Mouse (Mus musculus): ENCODE measurements around the gene Fam222b. TPM values are rescaled to one million over a fixed set of nuclear protein-coding genes. Genes with fewer than 3 reads are reported as not detected.
"Not testable (repeated sequence)": the region's sequence is repeated elsewhere in the genome, so short reads cannot be mapped to it uniquely, and the experiment has no call there.

The Fam222b gene
- 29.3 and 30.7 TPM in 2 replicates for polyA plus RNA-seq (2015; fragmentation: Nextera tagmentation; extraction: Ambion mirVana)

DNA sequence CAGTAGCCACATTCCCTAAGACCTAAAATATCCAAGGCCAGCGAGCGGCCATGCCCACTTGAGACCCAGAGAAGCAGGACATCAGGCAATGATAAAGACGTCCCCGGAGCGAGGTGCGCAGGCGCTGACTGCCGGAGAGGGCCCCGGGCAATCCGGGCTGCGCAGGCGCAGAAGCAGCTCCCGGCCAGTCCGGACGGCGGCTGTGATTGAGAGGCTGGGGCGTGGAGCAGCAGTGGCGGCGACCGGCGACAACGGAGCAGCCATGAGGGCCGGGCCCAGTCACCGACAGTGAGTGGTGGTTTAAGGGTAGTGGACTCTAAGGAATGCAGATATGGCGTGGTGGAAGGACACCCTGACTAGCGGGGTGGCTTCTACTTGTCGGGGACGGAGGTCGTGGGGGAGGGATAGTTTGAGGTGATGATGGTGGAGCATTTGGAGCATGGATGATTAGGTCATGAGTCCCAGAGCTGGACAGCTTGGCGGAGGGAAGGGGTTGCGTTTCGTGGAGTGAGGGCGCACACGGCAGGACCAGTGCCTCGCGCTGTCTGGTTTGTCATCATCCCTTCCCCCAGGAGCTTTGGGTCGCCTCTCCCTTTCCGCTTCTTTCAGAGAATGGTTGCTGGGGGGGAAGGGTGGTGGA lies at the start of gene Fam222b:
Gene Fam222b (plus strand): TSS at position 157 of the 640 bp plus-strand sequence.
- Histone ChIP-seq H3K27ac (peak within 1 kb of the TSS; percentile 90), H3K9me3 (no peaks in the 10 kb centered on the region), H3K27me3 (no peaks in the 10 kb centered on the region), H3K4me1 (replicated peaks) (peaks cover 33% of the 10 kb centered on the region), H3K9ac (replicated peaks) (peak within 1 kb of the TSS; percentile 91), H3K4me3 (replicated peaks) (peak within 1 kb of the TSS; percentile 88), H3K4me2 (replicated peaks) (peak within 1 kb of the TSS; percentile 93), H3K36me3 (no peaks in the 10 kb centered on the region)
- under 1% methylated on average over 38 of the region's 38 CpGs for WGBS
- ATAC-seq = peak; percentile 98

DNA sequence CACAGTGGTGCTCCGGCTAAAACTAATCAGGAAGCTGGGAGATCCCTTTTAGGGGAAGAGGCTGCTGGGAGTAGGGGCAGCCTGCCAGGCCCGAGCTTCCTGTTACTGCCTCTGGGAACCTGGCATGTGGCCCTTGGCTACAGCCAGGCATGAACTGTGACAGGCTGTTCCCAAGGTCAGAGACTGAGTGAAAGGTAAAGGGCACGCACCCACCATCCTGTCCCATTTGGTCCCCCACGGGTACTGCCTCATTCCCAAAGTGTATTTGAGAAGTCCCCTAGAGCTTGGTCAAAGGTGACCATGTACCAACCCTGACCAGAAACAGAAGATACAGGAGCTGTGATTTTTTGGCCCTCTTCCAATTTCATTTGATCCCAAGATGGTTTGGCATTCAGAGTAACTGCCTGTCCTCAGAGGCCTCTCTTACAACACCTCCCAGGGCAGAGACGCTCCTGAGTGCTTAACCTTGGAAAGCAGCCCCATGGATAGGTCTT lies 49.7 kb upstream of the Fam222b start:
- Histone ChIP-seq H3K27me3 (no peaks in the 10 kb centered on the region), H3K27ac (no peak overlapping the region), H3K36me3 (peaks cover 14% of the 10 kb centered on the region), H3K4me1 (replicated peaks) (no peaks in the 10 kb centered on the region; the same call in 1 of the 2 replicates), H3K9ac (replicated peaks) (no peak overlapping the region), H3K4me3 (replicated peaks) (no peak overlapping the region), H3K4me2 (replicated peaks) (no peak overlapping the region), H3K9me3 (no peaks in the 10 kb centered on the region)
- ATAC-seq = no peak
- 91% methylated on average over 5 of the region's 5 CpGs for WGBS

DNA sequence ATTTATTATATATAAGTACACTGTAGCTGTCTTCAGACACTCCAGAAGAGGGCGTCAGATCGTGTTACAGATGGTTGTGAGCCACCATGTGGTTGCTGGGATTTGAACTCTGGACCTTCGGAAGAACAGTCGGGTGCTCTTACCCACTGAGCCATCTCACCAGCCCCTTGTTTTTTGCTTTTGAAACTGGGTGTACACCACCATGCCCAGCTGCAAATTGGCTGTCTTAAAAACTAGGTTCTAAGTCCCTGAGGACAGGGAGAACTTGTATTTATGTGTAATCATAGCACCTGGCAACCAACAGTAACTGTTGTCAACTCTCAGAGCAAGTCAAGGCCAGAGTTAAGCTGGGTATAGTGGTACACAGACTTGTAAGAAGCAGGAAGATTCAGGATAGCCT lies 45.8 kb upstream of the Fam222b start:
- WGBS = 96% methylated on average over 4 of the region's 4 CpGs

DNA sequence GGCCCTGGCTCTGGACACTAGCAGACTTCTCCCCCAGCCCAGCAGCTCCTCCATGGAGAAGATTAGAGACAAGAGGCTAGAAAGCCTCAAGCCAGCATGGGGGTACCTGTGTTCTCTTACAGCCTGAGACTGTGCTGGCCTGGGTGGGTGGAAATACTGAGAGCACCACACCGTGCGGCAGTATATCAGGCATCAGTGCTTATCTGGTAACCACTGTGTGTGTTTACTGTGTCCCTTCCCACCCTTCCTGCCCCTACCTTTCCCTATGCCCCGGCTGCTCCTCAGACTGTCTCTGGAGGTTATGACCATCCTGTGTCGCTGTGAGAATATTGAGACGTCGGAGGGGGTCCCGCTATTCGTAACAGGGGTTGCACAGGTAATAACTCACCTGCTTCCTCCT lies 41.4 kb upstream of the Fam222b start:
- Histone ChIP-seq H3K4me2 (replicated peaks) (no peak overlapping the region), H3K9ac (replicated peaks) (no peak overlapping the region), H3K9me3 (no peaks in the 10 kb centered on the region), H3K4me1 (replicated peaks) (no peaks in the 10 kb centered on the region), H3K4me3 (replicated peaks) (no peak overlapping the region), H3K36me3 (peaks cover 74% of the 10 kb centered on the region), H3K27ac (no peak overlapping the region), H3K27me3 (no peaks in the 10 kb centered on the region)
- 96% methylated on average over 8 of the region's 8 CpGs for WGBS
- no peak for ATAC-seq

More for the DNA sequence above, 45.8 kb upstream of the Fam222b start:
- H3K4me3 ChIP-seq (replicated peaks); H3K9ac ChIP-seq (replicated peaks); H3K27ac ChIP-seq; H3K27me3 ChIP-seq; H3K4me2 ChIP-seq (replicated peaks); ATAC-seq; H3K9me3 ChIP-seq; H3K4me1 ChIP-seq (replicated peaks): not testable (repeated sequence)
- peaks cover 36% of the 10 kb centered on the region for H3K36me3 ChIP-seq

DNA sequence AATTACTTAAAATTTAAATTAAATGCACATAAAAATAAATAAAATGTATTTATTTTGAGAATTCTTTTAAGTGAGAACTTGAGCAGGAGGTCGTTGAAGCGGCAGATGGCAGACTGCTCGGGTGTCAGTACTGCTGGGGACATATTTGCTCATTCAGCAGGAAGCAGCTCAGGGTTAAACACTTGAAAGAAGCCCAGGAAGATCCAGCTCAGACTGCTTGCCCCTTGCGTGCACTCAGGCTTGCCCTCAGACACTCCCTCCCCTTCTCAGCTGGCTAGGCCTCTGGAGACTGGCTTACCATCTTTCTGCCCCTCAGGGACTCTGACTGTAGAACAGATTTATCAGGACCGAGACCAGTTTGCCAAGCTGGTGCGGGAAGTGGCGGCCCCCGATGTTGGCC lies 37.5 kb upstream of the Fam222b start:
- WGBS = 78% methylated on average over 8 of the region's 8 CpGs
- Histone ChIP-seq H3K4me1 (replicated peaks) (0 out of 2 replicates have a peak, but pooled peaks cover 3% of the 10 kb centered on the region), H3K36me3 (peaks cover 79% of the 10 kb centered on the region), H3K4me2 (replicated peaks) (no peak overlapping the region), H3K9ac (replicated peaks) (no peak overlapping the region), H3K4me3 (replicated peaks) (no peak overlapping the region), H3K27ac (no peak overlapping the region), H3K9me3 (no peaks in the 10 kb centered on the region), H3K27me3 (no peaks in the 10 kb centered on the region)
- no peak for ATAC-seq

DNA sequence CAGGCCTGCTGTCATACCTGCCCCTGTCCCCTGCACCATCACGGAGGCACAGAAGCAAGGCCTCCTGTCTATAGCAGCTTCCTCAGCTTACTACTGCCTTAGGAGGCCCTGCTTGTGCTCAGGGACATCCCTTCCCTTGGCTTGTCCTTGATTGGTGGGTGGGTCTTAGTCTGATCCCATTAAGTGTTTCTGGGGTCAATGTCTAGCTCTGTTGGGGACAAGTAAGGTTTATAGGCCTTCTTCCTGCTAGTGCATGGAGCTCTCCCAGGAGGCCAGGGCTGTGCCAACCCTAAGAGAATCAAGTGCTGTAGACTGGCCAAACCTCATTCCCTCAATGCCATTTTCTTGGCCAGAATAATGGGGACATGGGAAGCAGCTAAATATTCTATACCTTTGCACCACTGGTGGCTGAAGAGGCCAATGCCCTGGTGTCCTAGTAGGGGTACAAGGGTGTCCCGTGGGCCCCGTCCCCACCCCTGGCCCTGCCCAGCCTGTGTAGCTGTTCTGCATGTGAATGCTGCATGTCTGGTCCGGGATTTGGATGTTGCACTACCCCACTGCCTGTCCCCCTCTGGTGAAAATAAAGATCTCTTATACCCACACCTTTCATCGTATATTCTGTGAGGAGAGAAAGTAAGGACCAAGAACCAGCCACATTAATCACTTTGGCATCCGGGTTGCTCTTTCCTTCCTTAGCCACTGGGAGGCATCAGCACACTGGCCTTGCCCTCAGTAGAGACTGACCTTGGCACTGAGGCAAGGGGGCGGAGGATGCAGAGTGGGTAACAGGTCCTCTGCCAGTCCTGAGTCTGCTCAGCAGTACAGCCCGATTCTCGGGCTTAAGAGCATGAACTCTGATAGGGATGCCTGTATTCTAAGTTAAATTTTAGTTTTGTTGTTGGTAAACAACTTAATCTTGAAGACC lies 34.4 kb upstream of the Fam222b start:
- Histone ChIP-seq H3K9ac (replicated peaks) (peak overlapping the region; percentile 32; the same call in 1 of the 2 replicates), H3K27ac (no peak overlapping the region), H3K4me1 (replicated peaks) (0 out of 2 replicates have a peak, but pooled peaks cover 5% of the 10 kb centered on the region), H3K9me3 (no peaks in the 10 kb centered on the region), H3K4me2 (replicated peaks) (no peak overlapping the region), H3K36me3 (peaks cover 49% of the 10 kb centered on the region), H3K4me3 (replicated peaks) (no peak overlapping the region), H3K27me3 (no peaks in the 10 kb centered on the region)
- WGBS = 59% methylated on average over 9 of the region's 9 CpGs
- ATAC-seq = peak; percentile 85

DNA sequence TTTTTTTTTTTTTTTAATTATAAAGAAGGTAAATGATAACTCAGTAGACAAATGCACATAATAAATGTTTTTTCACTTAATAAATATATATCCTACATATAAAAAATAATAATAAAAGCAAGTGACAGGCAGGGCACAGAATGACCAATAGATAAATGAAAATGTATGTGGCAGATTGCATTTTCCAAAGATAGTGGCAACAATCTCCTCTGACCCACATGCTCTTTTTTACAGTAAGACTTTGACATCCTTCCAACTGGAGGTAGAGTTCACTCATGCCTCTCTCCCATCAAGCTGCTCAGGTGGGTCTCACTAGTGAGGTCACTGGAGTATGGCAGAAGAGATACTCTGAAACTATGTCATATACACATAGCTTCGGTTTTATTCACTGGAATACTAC lies 31.9 kb upstream of the Fam222b start:
- Histone ChIP-seq H3K36me3 (peaks cover 27% of the 10 kb centered on the region), H3K4me1 (replicated peaks) (0 out of 2 replicates have a peak, but pooled peaks cover 5% of the 10 kb centered on the region), H3K27me3 (no peaks in the 10 kb centered on the region), H3K4me2 (replicated peaks) (no peak overlapping the region), H3K9me3 (no peaks in the 10 kb centered on the region), H3K9ac (replicated peaks) (no peak overlapping the region), H3K27ac (no peak overlapping the region), H3K4me3 (replicated peaks) (no peak overlapping the region)
- no peak for ATAC-seq
- 81% methylated on average over 1 of the region's 1 CpGs for WGBS

DNA sequence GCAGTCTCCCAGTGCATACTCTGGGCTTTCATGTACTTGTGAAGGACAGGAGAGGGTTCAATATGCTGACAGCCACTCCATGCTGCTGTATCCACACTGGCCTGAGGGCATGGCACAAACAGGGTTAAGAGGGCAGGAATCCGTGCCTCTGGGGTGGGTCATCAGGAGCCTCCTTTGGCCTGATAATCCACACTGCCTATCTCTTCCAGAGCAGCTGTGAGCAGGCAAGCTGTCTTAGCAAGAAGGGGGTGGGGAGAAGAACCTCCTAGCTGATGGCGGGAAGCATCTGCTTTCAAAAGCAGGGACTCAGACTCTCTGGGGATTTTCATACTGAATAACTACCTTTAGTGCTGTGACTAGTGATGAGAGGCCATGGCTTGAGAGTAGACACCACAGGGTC lies 28.6 kb upstream of the Fam222b start:
- Histone ChIP-seq H3K9me3 (no peaks in the 10 kb centered on the region), H3K27me3 (no peaks in the 10 kb centered on the region), H3K36me3 (no peaks in the 10 kb centered on the region), H3K4me1 (replicated peaks) (0 out of 2 replicates have a peak, but pooled peaks cover 5% of the 10 kb centered on the region), H3K4me3 (replicated peaks) (no peak overlapping the region), H3K4me2 (replicated peaks) (no peak overlapping the region), H3K9ac (replicated peaks) (no peak overlapping the region), H3K27ac (no peak overlapping the region)
- WGBS = 44% methylated on average over 2 of the region's 2 CpGs
- no peak for ATAC-seq

DNA sequence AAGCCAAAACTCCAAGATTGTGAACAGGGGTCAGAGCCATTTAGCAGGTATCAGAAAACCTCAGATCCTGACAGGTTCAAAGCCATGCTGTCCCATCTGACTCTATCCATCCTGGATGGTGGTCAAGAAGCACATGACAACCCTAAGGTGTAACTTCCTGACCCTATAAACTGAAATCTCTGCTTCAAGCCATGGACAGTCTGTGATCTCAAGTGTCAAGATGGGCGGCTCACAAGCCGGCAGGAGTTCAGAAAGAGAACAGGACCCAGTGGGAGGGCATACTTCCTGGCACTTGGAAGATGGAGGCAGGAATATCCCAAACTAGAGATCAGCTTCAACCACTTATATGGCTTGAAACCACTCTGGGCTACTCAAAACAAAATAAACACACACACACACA lies 27.8 kb upstream of the Fam222b start:
- no peak for ATAC-seq
- H3K9me3 ChIP-seq = no peaks in the 10 kb centered on the region
- H3K27me3 ChIP-seq = no peaks in the 10 kb centered on the region
- WGBS = 83% methylated on average over 2 of the region's 2 CpGs
- H3K9ac ChIP-seq (replicated peaks) = no peak overlapping the region
- no peak overlapping the region for H3K4me3 ChIP-seq (replicated peaks)
- H3K4me1 ChIP-seq (replicated peaks) = 0 out of 2 replicates have a peak, but pooled peaks cover 5% of the 10 kb centered on the region
- peaks cover under 1% of the 10 kb centered on the region for H3K36me3 ChIP-seq
- H3K27ac ChIP-seq = no peak overlapping the region
- H3K4me2 ChIP-seq (replicated peaks) = no peak overlapping the region

DNA sequence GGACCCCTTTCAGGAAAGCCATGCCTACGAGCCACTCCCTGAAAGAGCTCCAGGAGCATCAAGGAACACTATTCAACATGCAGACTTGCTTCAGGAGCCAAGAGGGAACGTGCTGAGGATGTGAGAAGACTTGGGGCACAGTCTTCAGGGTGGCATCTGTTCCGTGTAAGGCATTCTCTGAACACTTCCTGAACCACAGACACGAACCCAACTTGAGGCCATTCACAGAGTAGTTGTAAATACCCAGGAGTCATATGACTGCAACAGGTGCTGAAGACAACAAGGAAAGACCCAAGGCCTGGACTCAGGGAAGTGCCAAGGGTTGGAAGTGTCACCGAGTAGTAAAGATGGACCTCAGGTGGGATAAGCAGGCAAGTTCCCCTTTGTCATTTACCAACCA lies 26.9 kb upstream of the Fam222b start:
- 78% methylated on average over 5 of the region's 5 CpGs for WGBS
- Histone ChIP-seq H3K9me3 (no peaks in the 10 kb centered on the region), H3K4me3 (replicated peaks) (no peak overlapping the region), H3K36me3 (peaks cover 10% of the 10 kb centered on the region), H3K27me3 (no peaks in the 10 kb centered on the region), H3K27ac (no peak overlapping the region), H3K4me2 (replicated peaks) (no peak overlapping the region), H3K9ac (replicated peaks) (no peak overlapping the region), H3K4me1 (replicated peaks) (no peaks in the 10 kb centered on the region)
- ATAC-seq = no peak

DNA sequence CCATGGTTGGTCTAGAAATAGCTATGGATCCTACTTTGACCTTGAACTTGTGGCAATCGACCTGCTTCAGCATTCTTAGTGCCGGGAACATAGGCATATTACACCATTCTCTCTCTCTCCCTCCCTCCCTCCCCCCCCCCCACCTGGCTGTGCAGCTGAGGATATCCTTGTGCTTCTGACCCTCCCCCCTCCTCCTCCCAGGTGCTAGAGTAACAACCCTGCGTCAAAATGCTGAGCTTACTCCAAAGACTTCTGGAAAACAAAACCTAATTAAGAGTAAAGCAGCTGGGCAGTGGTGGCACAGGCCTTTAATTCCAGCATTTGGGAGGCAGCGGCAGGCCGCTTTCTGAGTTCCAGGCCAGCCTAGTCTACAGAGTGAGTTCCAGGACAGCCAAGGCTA lies 25.3 kb upstream of the Fam222b start:
- Histone ChIP-seq H3K9ac (replicated peaks) (no peak overlapping the region), H3K4me3 (replicated peaks) (no peak overlapping the region), H3K9me3 (no peaks in the 10 kb centered on the region), H3K27me3 (no peaks in the 10 kb centered on the region), H3K27ac (no peak overlapping the region), H3K4me2 (replicated peaks) (no peak overlapping the region), H3K36me3 (peaks cover 26% of the 10 kb centered on the region), H3K4me1 (replicated peaks) (no peaks in the 10 kb centered on the region)
- no peak for ATAC-seq
- 83% methylated on average over 5 of the region's 5 CpGs for WGBS

DNA sequence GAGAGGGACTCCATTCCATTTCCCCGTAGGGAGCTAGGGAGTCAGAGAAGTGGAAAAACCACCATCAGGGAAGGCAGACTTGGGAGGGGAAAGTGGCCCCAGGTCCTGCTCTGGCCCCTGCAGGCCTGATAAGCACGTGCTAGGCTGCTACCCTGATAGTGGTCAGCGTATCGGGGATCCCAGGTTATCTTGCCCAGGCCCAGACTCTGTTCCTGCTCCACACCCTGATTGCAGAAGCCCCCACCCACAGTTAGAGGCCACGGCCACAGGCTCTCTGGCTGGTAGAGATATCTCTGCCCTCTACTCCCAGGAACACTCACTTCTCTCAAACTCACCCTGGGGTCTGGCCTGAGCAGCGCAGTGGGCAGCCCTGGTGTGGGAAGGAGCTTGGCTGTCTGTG lies 24.8 kb upstream of the Fam222b start:
- H3K9me3 ChIP-seq = no peaks in the 10 kb centered on the region
- H3K36me3 ChIP-seq = peaks cover 31% of the 10 kb centered on the region
- no peaks in the 10 kb centered on the region for H3K4me1 ChIP-seq (replicated peaks)
- WGBS = 82% methylated on average over 6 of the region's 6 CpGs
- H3K27me3 ChIP-seq = no peaks in the 10 kb centered on the region
- no peak overlapping the region for H3K4me2 ChIP-seq (replicated peaks)
- no peak overlapping the region for H3K27ac ChIP-seq
- no peak overlapping the region for H3K9ac ChIP-seq (replicated peaks)
- ATAC-seq = no peak
- no peak overlapping the region for H3K4me3 ChIP-seq (replicated peaks)
